Mouse (Mus musculus) myocyte (in vitro differentiated cells): ENCODE measurements at regions not wholly inside any gene's neighbourhood (a gene's known extent, or its start where the extent isn't known, plus 50 kb on each side); places are given as distances from the start of the nearest gene placed in this dataset.

Source experiments
- CEBPB ChIP-seq: IDR thresholded peaks from 2 replicates; pipeline ENCODE4 v1.6.1; 2011; ENCODE audit warnings: mild to moderate bottlenecking, moderate library complexity; ENCODE audit not compliant: poor library complexity, insufficient read depth, severe bottlenecking
- E2F4 ChIP-seq: IDR thresholded peaks from one replicate; pipeline ENCODE4 v1.6.1; 2011; ENCODE audit warnings: mild to moderate bottlenecking, control low read depth, moderate library complexity; ENCODE audit not compliant: insufficient read depth
- MAX ChIP-seq: IDR thresholded peaks from one replicate; pipeline ENCODE4 v1.6.1; 2011; ENCODE audit warnings: low read depth, mild to moderate bottlenecking, control low read depth
- MYOD1 ChIP-seq, 3 experiments: IDR thresholded peaks; one replicate each; pipeline ENCODE4 v1.6.1; 2011; ENCODE audit warnings: control low read depth in 2 of 3, low read depth in 2 of 3, mild to moderate bottlenecking in 2 of 3, moderate library complexity in 1 of 3; ENCODE audit not compliant: insufficient read length in 2 of 3, control insufficient read depth in 1 of 3
- POLR2A ChIP-seq: IDR thresholded peaks from one replicate; pipeline ENCODE4 v1.6.1; 2011; ENCODE audit warnings: low read depth, mild to moderate bottlenecking, control low read depth, moderate library complexity; ENCODE audit not compliant: insufficient read length
- POLR2AphosphoS2 ChIP-seq: IDR thresholded peaks from one replicate; pipeline ENCODE4 v1.6.1; 2011; ENCODE audit warnings: low read depth, control low read depth; ENCODE audit not compliant: insufficient read length
- REST ChIP-seq: IDR thresholded peaks from one replicate; pipeline ENCODE4 v1.6.1; 2011; ENCODE audit warnings: mild to moderate bottlenecking, control low read depth, moderate library complexity; ENCODE audit not compliant: insufficient read depth, insufficient read length
- USF1 ChIP-seq: IDR thresholded peaks from one replicate; pipeline ENCODE4 v1.6.1; 2011; ENCODE audit warnings: low read depth, mild to moderate bottlenecking, control low read depth, moderate library complexity

DNA sequence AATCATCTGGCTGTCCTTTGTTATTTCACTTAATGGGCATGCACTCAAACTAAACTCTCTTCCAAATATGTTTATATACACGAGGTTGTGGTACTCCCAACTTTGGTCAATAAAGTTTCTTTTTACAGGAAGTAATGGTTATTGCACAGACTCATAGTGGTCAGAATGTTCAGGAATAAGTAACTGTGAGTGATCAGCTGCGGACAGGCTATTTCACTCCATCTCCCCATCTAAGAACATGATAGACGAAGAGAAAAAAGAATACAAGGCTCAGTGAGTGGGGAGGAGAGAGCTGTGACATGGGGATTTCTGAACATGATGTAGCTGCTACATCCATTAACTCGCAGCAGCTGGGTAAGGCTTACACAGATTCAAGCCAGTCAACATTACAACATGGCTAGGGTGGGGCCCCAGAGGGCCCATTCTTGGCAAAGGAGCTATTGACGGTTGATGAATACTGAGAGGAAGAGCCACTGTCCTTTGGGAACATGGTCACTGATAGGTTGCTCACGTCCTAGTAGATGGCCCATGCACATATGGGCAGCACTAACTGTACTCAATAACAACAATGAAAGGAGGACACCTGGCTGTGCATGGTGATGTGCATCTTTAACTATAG lies 98.4 kb upstream of the Pum3 start:
- no peak for TF ChIP-seq REST
- no peak for TF ChIP-seq MAX
- TF ChIP-seq POLR2A = no peak
- TF ChIP-seq E2F4 = no peak
- no peak for TF ChIP-seq CEBPB
- no peak for TF ChIP-seq USF1
- TF ChIP-seq MYOD1 (IDR thresholded peaks at IDR 0.05; ENCODE audit: control insufficient read depth in 1 of 3, insufficient read length in 2 of 3, low read depth in 2 of 3) = no peak
- TF ChIP-seq POLR2AphosphoS2 = no peak
